Mouse (Mus musculus) stomach, postnatal 0 days (tissue): ENCODE results near the gene Jade3. TPM values are rescaled to one million over a fixed set of nuclear protein-coding genes. Genes with fewer than 3 reads are reported as not detected.
A peak's percentile ranks its signal among the peaks of the same experiment; 100 is the strongest.

ENCODE experiments used
- ATAC-seq: fragments of 200-750 bp; cut with Nextera tagmentation; 2 replicates; pipeline ENCODE4 v1.8.0; 2017; ENCODE audit not compliant: low FRiP score, low TSS enrichment
- DNase-seq: peaks from one replicate; pipeline ENCODE4 v3.0.0-alpha.2; 2016; ENCODE audit warnings: low spot score
- H3K27ac ChIP-seq: fragments of 300-500 bp; sonication (generic); replicated peaks from 2 replicates; pipeline ENCODE4 v1.5.1; 2014; ENCODE audit warnings: mild to moderate bottlenecking, control low read depth
- H3K27me3 ChIP-seq: fragments of 300-500 bp; sonication (generic); 2 replicates; pipeline ENCODE4 v1.6.1; 2014; ENCODE audit warnings: low read length; ENCODE audit not compliant: control insufficient read depth, insufficient read depth
- H3K36me3 ChIP-seq: fragments of 300-500 bp; sonication (generic); 2 replicates; pipeline ENCODE4 v1.6.1; 2014; ENCODE audit warnings: low read length, mixed read lengths; ENCODE audit not compliant: control insufficient read depth, insufficient read depth
- H3K4me1 ChIP-seq: fragments of 300-500 bp; sonication (generic); replicated peaks from 2 replicates; pipeline ENCODE4 v1.6.1; 2014; ENCODE audit warnings: antibody characterized with exemption; ENCODE audit not compliant: control insufficient read depth, insufficient read depth
- H3K4me2 ChIP-seq: fragments of 300-500 bp; sonication (generic); replicated peaks from 2 replicates; pipeline ENCODE4 v1.6.1; 2014; ENCODE audit warnings: low read depth, mild to moderate bottlenecking, control low read depth, moderate library complexity
- H3K4me3 ChIP-seq: fragments of 300-500 bp; sonication (generic); 2 replicates; pipeline ENCODE4 v1.5.1; 2014; ENCODE audit warnings: low read depth, low read length, control low read depth
- H3K9ac ChIP-seq: fragments of 300-500 bp; sonication (generic); 2 replicates; pipeline ENCODE4 v1.6.1; 2014; ENCODE audit warnings: mild to moderate bottlenecking, low read length, control low read depth, mixed read lengths
- H3K9me3 ChIP-seq: fragments of 300-500 bp; sonication (generic); 2 replicates; pipeline ENCODE4 v1.6.1; 2016; ENCODE audit warnings: low read length; ENCODE audit not compliant: control insufficient read depth
- CTCF ChIP-seq: IDR thresholded peaks from 2 replicates; pipeline ENCODE4 v1.5.1; 2016; ENCODE audit warnings: antibody characterized with exemption, low read depth, mild to moderate bottlenecking, moderate library complexity
- EP300 ChIP-seq: optimal IDR thresholded peaks from 2 replicates; pipeline ENCODE3; 2016; ENCODE audit warnings: antibody characterized with exemption
- WGBS: fragments of 180-500 bp; shearing (Covaris S2); extraction: QIAGEN DNeasy Blood & Tissue Kit; methylation state at CpG from one replicate; pipeline ENCODE4 v1.1.7; 2014; 5-methylcytosine and 5-hydroxymethylcytosine counted together
- polyA plus RNA-seq: library from polyadenylated mRNA; unstranded; fragments of >200 nt; fragmentation: Nextera tagmentation; extraction: Ambion mirVana; gene quantifications from 2 replicates; pipeline ENCODE4 v1.2.1, GENCODE M21; 2015

The Jade3 gene
- polyA plus RNA-seq, 1 experiment from 2014 or later: 3.2 TPM

DNA sequence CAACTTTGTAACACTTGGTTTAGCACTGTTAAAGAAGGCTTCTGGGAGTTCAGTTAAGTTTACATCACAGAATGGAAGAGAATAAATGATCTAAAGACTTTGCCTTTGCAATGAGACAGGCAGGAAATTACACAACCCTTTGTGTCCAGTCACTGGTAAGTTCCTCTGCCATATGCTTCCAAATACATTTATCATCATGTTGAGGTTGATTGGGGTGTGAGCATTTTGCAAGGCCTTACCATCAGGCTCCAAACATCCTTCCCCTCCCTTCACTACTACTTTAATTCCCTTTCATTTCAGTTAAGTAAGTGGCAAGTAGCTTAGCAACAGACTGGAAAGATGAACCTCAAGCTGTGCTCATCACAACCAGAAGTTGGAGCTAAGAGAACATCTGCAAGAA is 96.1 kb downstream of the Jade3 start:
- H3K9ac ChIP-seq: no peak overlapping the region
- no peaks in the 10 kb centered on the region for H3K9me3 ChIP-seq
- no peaks in the 10 kb centered on the region for H3K27me3 ChIP-seq
- H3K27ac ChIP-seq: no peak overlapping the region
- H3K36me3 ChIP-seq: no peaks in the 10 kb centered on the region
- H3K4me2 ChIP-seq: no peak overlapping the region
- TF ChIP-seq CTCF (no peak), EP300 (no peak)
- no peak for ATAC-seq
- DNase-seq: no peak
- no peaks in the 10 kb centered on the region for H3K4me1 ChIP-seq
- no peak overlapping the region for H3K4me3 ChIP-seq

GRCm38 (mm10) chrX:20532621-20533020 is 107.1 kb downstream of the Jade3 start:
- no peak for ATAC-seq

DNA sequence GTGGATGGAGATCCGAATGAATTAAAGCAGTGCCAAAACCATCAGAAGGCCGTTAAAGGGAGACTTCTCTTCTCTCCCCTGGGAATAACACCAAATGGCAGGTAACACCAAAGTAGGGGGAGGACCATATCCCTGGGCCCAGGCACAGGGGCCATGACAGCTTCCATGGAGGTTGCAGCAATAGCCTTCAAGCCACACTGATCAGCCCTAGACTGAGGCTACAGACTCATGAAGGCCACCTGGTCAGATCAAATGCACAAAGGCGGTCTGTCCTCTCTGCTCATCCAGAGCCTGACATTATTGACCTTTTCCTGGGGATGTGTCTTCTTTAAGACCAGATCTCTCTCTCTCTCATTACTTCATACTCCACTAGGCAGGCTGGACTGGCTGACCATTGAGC is 118.4 kb downstream of the Jade3 start:
- Histone ChIP-seq H3K4me3 (no peak overlapping the region), H3K9ac (no peak overlapping the region), H3K4me1 (no peaks in the 10 kb centered on the region), H3K9me3 (no peaks in the 10 kb centered on the region), H3K27me3 (no peaks in the 10 kb centered on the region), H3K27ac (no peak overlapping the region), H3K36me3 (no peaks in the 10 kb centered on the region), H3K4me2 (no peak overlapping the region)
- 82% methylated on average over 3 of the region's 3 CpGs for WGBS
- TF ChIP-seq EP300: no peak
- no peak for TF ChIP-seq CTCF
- ATAC-seq: no peak
- no peak for DNase-seq

More at GRCm38 (mm10) chrX:20532621-20533020, 107.1 kb downstream of the Jade3 start:
- DNase-seq: no peak
- TF ChIP-seq CTCF (no peak), EP300 (no peak)
- Histone ChIP-seq H3K9me3 (no peaks in the 10 kb centered on the region), H3K4me1 (no peaks in the 10 kb centered on the region), H3K9ac (no peak overlapping the region), H3K27me3 (no peaks in the 10 kb centered on the region), H3K27ac (no peak overlapping the region), H3K36me3 (no peaks in the 10 kb centered on the region), H3K4me2 (no peak overlapping the region), H3K4me3 (no peak overlapping the region)
- 52% methylated on average over 1 of the region's 1 CpGs for WGBS

DNA sequence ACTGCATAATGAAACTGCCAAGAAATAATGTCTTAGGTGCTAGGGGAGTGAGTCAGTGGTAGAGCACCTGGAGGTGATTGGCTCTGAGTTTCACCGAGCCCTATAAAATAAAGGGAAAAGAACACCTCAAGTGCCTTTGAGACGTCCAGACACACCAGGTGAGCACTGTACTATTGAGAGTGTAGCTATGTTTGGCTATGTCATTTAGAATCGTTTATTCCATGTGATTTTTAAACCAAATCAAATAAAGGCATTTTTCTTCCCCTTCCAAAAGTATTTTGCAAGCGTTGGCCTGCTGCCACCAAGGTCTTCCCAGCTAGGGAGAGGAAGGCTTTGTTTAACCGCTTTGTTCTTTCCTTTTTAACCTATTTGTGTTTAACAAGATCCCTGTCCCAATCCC is 122.1 kb downstream of the Jade3 start:
- Histone ChIP-seq H3K4me2 (peak overlapping the region; percentile 61), H3K9ac (no peak overlapping the region), H3K4me3 (no peak overlapping the region), H3K9me3 (no peaks in the 10 kb centered on the region), H3K27ac (no peak overlapping the region), H3K36me3 (no peaks in the 10 kb centered on the region), H3K27me3 (no peaks in the 10 kb centered on the region), H3K4me1 (no peaks in the 10 kb centered on the region)
- peak; percentile 14 for DNase-seq
- 26% methylated on average over 5 of the region's 5 CpGs for WGBS
- TF ChIP-seq EP300 (no peak), CTCF (no peak)
- 0 out of 2 replicates have a peak, but pooled peaks have one; percentile 18 for ATAC-seq

DNA sequence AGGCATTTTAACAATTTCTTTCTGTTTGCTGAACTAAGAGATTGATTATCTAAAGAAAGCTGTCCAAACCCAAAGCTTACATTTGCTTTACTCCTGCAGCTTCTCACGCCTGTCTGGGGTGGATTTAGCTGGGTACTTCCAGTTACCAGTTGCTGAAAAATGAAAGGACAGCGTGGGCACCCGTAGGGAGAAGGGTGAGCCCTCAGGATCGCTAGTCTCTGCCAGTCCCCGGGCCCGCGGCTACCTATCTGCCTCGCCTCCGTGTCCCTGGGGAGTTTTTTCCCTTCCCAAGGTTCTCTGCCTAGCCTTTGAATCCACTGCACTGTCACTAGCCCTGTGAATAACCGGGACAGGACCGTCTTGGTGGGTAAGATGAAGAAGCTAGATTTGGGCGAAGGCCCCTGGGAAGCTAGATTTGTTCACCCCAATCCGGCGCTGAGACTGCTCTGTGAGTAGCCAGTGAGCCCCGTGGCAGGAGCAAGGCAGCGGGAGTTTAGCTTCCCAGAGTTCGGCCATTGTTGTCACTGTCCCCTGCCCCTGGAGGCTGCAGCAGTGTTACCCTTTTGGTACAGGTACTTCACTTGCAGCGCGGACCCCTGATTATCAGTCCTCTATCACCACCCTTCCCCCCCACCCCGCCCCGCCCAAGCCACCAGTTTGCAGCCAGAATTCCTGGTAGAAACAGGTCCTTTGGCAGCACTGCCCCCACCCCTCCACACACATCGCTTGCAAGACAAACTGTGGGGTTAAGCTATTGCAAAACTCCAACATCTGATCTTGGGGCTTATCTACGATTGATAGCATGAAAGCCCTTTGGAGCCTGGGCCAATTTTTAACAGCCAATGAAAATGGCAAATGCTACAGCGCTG is 122.8 kb downstream of the Jade3 start:
- Histone ChIP-seq H3K9me3 (no peaks in the 10 kb centered on the region), H3K9ac (peak overlapping the region; percentile 55), H3K4me2 (peak overlapping the region; percentile 61), H3K36me3 (no peaks in the 10 kb centered on the region), H3K4me1 (no peaks in the 10 kb centered on the region), H3K4me3 (peak overlapping the region; percentile 31), H3K27me3 (no peaks in the 10 kb centered on the region), H3K27ac (peak overlapping the region; percentile 70; the same call in 1 of the 2 replicates)
- DNase-seq: peak; percentile 16
- TF ChIP-seq EP300: no peak
- TF ChIP-seq CTCF: no peak
- WGBS: 20% methylated on average over 24 of the region's 24 CpGs
- peak; percentile 40 for ATAC-seq

DNA sequence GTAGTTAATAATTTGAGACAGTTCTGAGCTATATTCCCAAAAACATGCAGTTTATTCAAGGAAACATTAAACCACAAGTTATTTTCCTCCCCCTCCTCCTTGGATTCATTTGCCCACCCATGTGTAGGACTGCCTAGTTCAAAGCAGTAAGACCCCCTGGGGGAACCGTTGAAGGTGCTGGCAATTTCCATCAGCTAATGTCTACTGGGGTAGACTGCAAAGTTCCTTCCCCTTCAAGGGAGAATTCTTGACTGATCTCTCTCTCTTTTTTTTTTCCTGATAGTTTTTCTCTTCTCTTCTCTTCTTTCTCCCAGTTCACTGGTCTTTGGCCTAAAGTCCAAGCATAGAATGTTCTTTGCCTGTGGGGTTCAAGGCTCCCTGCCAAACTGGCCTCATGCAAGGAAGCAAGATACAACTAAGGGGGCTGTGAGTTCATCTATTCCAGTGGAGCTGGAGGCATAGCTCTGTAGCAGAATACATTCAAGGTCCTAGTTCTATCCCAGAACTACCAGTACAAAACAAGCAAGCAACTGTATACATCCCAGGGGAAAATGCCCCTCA is 123.5 kb downstream of the Jade3 start:
- Histone ChIP-seq H3K9ac (no peak overlapping the region), H3K4me3 (no peak overlapping the region), H3K4me2 (peak overlapping the region; percentile 61), H3K9me3 (no peaks in the 10 kb centered on the region), H3K27me3 (no peaks in the 10 kb centered on the region), H3K4me1 (no peaks in the 10 kb centered on the region), H3K36me3 (no peaks in the 10 kb centered on the region), H3K27ac (no peak overlapping the region)
- DNase-seq (no peak), ATAC-seq (no peak)
- 21% methylated on average over 1 of the region's 1 CpGs for WGBS
- TF ChIP-seq CTCF (no peak), EP300 (no peak)
